Mouse (Mus musculus) embryo, embryonic 9.5 days (tissue): Measurements from ENCODE around the gene Tmx2.
"Not testable (repeated sequence)": the region's sequence is repeated elsewhere in the genome, so short reads cannot be mapped to it uniquely, and the experiment has no call there.

Experiments
- DNase-seq: peaks from one replicate; pipeline ENCODE4 v3.0.0-alpha.2; 2017; ENCODE audit errors: extremely low spot score

Tmx2 gene

GRCm38 (mm10) chr2:84688080-84688844, 9.3 kb upstream of the Tmx2 start:
- no peak for DNase-seq

- no peak for DNase-seq
Observed at GRCm38 (mm10) chr2:84682605-84683183, 3.8 kb upstream of the Tmx2 start.

GRCm38 (mm10) chr2:84677968-84678880, 716 bp downstream of the Tmx2 start, which contains the start of the genes Gm28635 and Med19:
Gm28635 (minus strand) TSS chr2:84678041.
Med19 (plus strand) TSS chr2:84678402.
- peak; percentile 91 for DNase-seq

GRCm38 (mm10) chr2:84677270-84677967, 1.5 kb downstream of the Tmx2 start:
- DNase-seq, result peak; percentile 72

- DNase-seq, result not testable (repeated sequence)
Observed at GRCm38 (mm10) chr2:84671535-84671934, 7.4 kb downstream of the Tmx2 start.

DNA sequence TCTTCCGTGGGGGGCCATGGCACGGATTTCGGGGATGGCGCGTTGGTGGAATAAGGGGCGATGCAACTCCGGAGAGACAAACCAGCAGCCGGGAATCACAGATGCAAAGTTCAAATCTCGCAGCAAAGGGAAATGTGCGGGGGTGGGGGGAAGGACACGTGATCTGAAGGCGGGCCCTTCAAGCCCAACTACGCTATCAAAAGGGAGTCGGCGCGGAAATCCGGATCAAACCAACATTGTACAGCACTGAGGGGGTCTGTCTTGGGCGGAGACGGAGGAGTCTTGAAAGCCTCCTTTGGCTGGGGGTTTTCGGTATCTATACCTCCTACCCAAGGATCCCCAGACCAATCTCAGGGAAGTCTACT, 8.4 kb downstream of the Tmx2 start, which contains the start of gene Selenoh:
Gene Selenoh, minus strand, starts transcription at position 202 of the 365 bp plus-strand sequence.
- peak; percentile 94 for DNase-seq

- DNase-seq, result no peak
Observed at GRCm38 (mm10) chr2:84669828-84670568, 8.9 kb downstream of the Tmx2 start.

GRCm38 (mm10) chr2:84666081-84666480, 12.9 kb downstream of the Tmx2 start:
- no peak for DNase-seq

DNA sequence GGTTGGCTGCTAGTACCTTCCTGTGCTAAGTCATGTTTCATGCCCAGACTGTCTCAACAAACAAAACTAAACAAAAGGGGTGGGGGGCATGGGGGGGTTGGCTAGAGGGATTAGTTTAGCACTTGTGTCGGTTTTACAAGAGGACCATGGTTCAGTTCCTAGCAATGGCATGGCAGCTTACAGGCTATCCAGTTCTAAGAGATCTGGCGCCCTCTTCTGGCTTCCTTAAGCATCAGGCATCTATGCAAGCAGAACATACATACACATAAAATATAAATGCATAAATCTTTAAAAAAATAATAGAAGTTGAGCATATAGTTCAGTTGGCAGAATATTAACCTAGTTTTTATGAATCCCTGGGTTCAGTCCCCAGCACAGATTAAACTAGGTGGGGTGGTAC, 16.1 kb downstream of the Tmx2 start:
- DNase-seq, result no peak

DNA sequence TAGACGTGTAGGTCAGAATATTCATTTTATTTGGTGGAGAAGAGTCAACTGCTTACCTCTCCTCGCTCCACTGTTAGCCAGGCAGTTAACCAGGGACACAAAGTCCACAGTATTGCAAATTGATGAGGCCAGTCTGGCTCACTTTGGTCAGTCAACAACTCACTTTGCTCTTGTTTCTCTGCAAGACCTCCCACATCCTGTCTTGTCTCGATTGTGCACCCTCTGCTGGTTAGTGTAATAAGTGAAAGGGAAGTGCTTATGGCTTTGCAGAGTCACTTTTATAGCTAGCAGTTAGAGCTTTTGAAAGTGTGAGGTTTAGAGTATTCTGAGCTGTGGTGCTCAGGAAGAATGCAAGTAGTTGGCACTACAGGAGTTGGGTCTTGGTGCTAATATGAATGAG, 18.7 kb downstream of the Tmx2 start:
- DNase-seq, result no peak

GRCm38 (mm10) chr2:84658806-84659205, 20.1 kb downstream of the Tmx2 start, which contains the start of gene Btbd18:
Btbd18 (plus strand) TSS chr2:84659079.
- DNase-seq, result no peak

DNA sequence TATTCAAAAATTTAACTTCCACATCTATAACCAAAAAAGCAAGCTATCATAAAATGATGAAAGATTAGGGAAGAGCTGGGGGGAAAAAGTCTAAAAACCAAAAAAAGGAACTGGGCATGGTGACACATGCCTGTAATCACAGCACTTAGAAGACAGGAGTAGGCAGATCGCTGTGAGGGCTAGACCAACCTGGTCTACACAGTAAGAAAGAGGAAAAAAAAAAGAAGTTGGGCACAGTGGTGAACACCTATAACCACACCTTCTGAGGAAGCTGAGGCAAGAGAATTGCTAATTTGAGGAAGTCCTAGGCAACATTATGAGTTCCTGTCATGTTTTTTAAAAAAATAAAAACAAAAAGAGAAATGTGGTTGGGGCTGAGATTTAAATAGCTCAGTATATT, 23.1 kb downstream of the Tmx2 start:
- no peak for DNase-seq

GRCm38 (mm10) chr2:84653354-84653753, 25.6 kb downstream of the Tmx2 start:
- DNase-seq, result no peak

GRCm38 (mm10) chr2:84650464-84651195, 28.3 kb downstream of the Tmx2 start, which contains the start of gene Ctnnd1:
Ctnnd1 (minus strand) TSS chr2:84650765.
- DNase-seq, result peak; percentile 84

DNA sequence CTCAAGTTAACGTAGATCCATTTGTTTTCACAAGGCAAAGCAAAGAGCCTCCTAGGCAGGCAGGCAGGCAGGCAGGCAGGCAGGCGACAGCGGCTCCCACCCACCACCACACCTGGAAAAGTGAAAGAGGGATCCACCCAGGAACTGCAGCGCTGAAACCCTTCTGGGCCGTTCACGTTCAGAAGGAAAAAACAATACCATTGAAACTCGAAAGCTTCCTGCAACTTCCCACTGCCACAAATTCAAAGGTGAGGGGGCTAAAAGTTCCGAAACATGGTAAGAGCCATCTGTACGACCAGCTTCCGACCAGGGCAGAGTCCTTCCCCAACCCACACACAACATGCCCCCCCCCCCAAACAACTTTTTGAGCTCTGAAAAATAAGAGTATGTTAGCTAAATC, 29.3 kb downstream of the Tmx2 start:
- DNase-seq, result no peak

GRCm38 (mm10) chr2:84648369-84648768, 30.6 kb downstream of the Tmx2 start:
- DNase-seq, result no peak

GRCm38 (mm10) chr2:84647051-84647568, 31.8 kb downstream of the Tmx2 start:
- DNase-seq, result no peak

GRCm38 (mm10) chr2:84646138-84646537, 32.8 kb downstream of the Tmx2 start:
- no peak for DNase-seq

DNA sequence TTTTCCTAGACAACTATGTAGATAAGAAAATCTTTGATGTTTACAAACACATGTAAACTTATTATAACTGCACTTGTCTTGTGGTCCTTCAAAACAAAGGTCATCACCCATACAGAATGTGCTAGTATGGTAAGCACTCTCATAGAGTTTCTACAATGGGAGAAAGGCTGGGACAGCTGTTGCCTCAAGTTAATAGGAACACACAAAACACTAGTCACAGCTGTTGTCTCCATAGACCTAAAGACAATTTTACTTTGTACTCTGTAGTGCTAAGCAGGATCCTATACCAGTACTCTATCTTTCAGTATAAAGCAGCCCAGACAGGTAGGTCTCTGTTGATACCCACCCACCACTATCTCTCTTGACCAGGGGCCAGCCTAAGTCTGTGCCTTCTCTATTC, 38.1 kb downstream of the Tmx2 start:
- no peak for DNase-seq
